Mouse (Mus musculus): Measurements from ENCODE around the gene Hrk. TPM values are rescaled to one million over a fixed set of nuclear protein-coding genes. Genes with fewer than 3 reads are reported as not detected.
A peak's percentile ranks its signal among the peaks of the same experiment; 100 is the strongest.

Hrk gene
- 3.3 and 3.4 TPM in 2 replicates for polyA plus RNA-seq (2012; rRNA removed)

- Histone ChIP-seq H3K4me1 (ENCODE audit: control insufficient read depth, insufficient read depth, low read length) (no peaks in the 10 kb centered on the region), H3K27me3 (ENCODE audit: control insufficient read depth, insufficient read depth, low read length) (no peaks in the 10 kb centered on the region), H3K27ac (ENCODE audit: insufficient read depth, low read length) (no peak within 1 kb of the TSS), H3K4me3 (replicated peaks; ENCODE audit: insufficient read depth, low read depth, low read length) (no peak within 1 kb of the TSS)
- TF ChIP-seq CTCF (IDR thresholded peaks at IDR 0.05; ENCODE audit: borderline replicate concordance, insufficient read depth, low read depth, low read length) (no peak), POLR2A (IDR thresholded peaks at IDR 0.05; ENCODE audit: borderline replicate concordance, insufficient read depth, low read length) (no peak)
- 10% methylated on average over 12 of the region's 12 CpGs for WGBS
- no peak for DNase-seq
These were observed at the start of gene Hrk for GRCm38 (mm10) chr5:118164581-118164980. Gene Hrk (plus strand): TSS chr5:118164648.

- Histone ChIP-seq H3K4me3 (replicated peaks; ENCODE audit: insufficient read depth, low read depth, low read length) (no peak overlapping the region), H3K27me3 (ENCODE audit: control insufficient read depth, insufficient read depth, low read length) (no peaks in the 10 kb centered on the region), H3K4me1 (ENCODE audit: control insufficient read depth, insufficient read depth, low read length) (peaks cover 47% of the 10 kb centered on the region), H3K27ac (ENCODE audit: insufficient read depth, low read length) (no peak overlapping the region)
- no peak for TF ChIP-seq POLR2A (IDR thresholded peaks at IDR 0.05; ENCODE audit: borderline replicate concordance, insufficient read depth, low read length)
- no peak for TF ChIP-seq CTCF (IDR thresholded peaks at IDR 0.05; ENCODE audit: borderline replicate concordance, insufficient read depth, low read depth, low read length)
- WGBS: 86% methylated on average over 3 of the region's 3 CpGs
- no peak for DNase-seq
These were observed 46.1 kb upstream of the Hrk start for GRCm38 (mm10) chr5:118118351-118118750.

GRCm38 (mm10) chr5:118118922-118119321 is 45.5 kb upstream of the Hrk start:
- no peak overlapping the region for H3K27ac ChIP-seq (ENCODE audit: insufficient read depth, low read length)
- no peaks in the 10 kb centered on the region for H3K27me3 ChIP-seq (ENCODE audit: control insufficient read depth, insufficient read depth, low read length)
- 97% methylated on average over 5 of the region's 5 CpGs for WGBS
- DNase-seq: no peak
- no peak for TF ChIP-seq CTCF (IDR thresholded peaks at IDR 0.05; ENCODE audit: borderline replicate concordance, insufficient read depth, low read depth, low read length)
- no peak for TF ChIP-seq POLR2A (IDR thresholded peaks at IDR 0.05; ENCODE audit: borderline replicate concordance, insufficient read depth, low read length)
- no peak overlapping the region for H3K4me3 ChIP-seq (replicated peaks; ENCODE audit: insufficient read depth, low read depth, low read length)
- peaks cover 47% of the 10 kb centered on the region for H3K4me1 ChIP-seq (ENCODE audit: control insufficient read depth, insufficient read depth, low read length)

- no peak for DNase-seq
- 30% methylated on average over 2 of the region's 2 CpGs for WGBS
- Histone ChIP-seq H3K4me1 (ENCODE audit: control insufficient read depth, insufficient read depth, low read length) (peaks cover 50% of the 10 kb centered on the region), H3K27ac (ENCODE audit: insufficient read depth, low read length) (no peak overlapping the region), H3K27me3 (ENCODE audit: control insufficient read depth, insufficient read depth, low read length) (no peaks in the 10 kb centered on the region), H3K4me3 (replicated peaks; ENCODE audit: insufficient read depth, low read depth, low read length) (no peak overlapping the region)
- TF ChIP-seq POLR2A (IDR thresholded peaks at IDR 0.05; ENCODE audit: borderline replicate concordance, insufficient read depth, low read length) (no peak), CTCF (IDR thresholded peaks at IDR 0.05; ENCODE audit: borderline replicate concordance, insufficient read depth, low read depth, low read length) (no peak)
These were observed 43.8 kb upstream of the Hrk start for GRCm38 (mm10) chr5:118120670-118121069.

DNA sequence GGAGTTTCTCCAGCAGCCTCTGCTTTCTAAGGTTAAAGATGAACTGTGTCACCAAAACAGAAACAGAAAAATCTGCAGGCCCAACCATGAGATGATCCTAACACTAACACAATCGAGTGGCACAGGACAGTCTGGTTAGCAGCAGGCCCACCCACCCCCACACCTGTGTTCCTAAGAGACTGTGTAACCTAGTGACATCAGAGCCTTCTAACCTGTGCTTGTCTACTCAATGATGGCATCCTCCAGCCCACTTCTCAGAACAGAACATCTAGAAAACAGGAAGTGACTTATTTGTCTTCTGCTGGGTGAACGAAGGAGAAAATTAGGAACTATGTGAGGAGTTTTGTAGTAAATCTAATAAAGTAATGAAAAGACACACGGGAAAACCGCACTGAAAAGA is 42.5 kb upstream of the Hrk start:
- no peaks in the 10 kb centered on the region for H3K27me3 ChIP-seq (ENCODE audit: control insufficient read depth, insufficient read depth, low read length)
- H3K4me1 ChIP-seq (ENCODE audit: control insufficient read depth, insufficient read depth, low read length): peaks cover 55% of the 10 kb centered on the region
- no peak overlapping the region for H3K4me3 ChIP-seq (replicated peaks; ENCODE audit: insufficient read depth, low read depth, low read length)
- H3K27ac ChIP-seq (ENCODE audit: insufficient read depth, low read length): no peak overlapping the region
- TF ChIP-seq CTCF (IDR thresholded peaks at IDR 0.05; ENCODE audit: borderline replicate concordance, insufficient read depth, low read depth, low read length): no peak
- no peak for TF ChIP-seq POLR2A (IDR thresholded peaks at IDR 0.05; ENCODE audit: borderline replicate concordance, insufficient read depth, low read length)
- WGBS: 92% methylated on average over 4 of the region's 4 CpGs
- DNase-seq: no peak

DNA sequence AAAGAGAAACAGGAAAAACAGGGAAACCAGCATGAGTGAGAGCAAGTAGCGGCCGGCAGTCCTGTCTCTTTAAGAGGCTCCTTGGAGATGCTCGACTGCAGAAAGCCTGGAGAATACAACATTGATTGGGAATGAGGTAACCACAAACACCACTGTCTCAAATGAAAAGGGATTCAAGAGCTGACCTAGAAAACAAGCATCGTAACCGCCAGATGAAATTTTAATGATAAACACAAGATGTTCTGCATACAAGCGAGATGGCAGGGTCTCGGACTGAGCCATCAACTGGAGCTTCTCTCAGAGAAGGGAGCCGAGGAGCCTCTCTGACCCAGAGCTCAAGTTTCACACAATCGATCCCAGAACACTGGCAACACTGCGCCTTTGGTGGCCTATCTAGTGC is 41.4 kb upstream of the Hrk start:
- Histone ChIP-seq H3K27me3 (ENCODE audit: control insufficient read depth, insufficient read depth, low read length) (no peaks in the 10 kb centered on the region), H3K4me3 (replicated peaks; ENCODE audit: insufficient read depth, low read depth, low read length) (no peak overlapping the region), H3K27ac (ENCODE audit: insufficient read depth, low read length) (peak overlapping the region; percentile 57), H3K4me1 (ENCODE audit: control insufficient read depth, insufficient read depth, low read length) (peaks cover 67% of the 10 kb centered on the region)
- DNase-seq: no peak
- WGBS: 63% methylated on average over 10 of the region's 10 CpGs
- no peak for TF ChIP-seq CTCF (IDR thresholded peaks at IDR 0.05; ENCODE audit: borderline replicate concordance, insufficient read depth, low read depth, low read length)
- no peak for TF ChIP-seq POLR2A (IDR thresholded peaks at IDR 0.05; ENCODE audit: borderline replicate concordance, insufficient read depth, low read length)

GRCm38 (mm10) chr5:118126671-118127070 is 37.8 kb upstream of the Hrk start:
- WGBS: 18% methylated on average over 4 of the region's 4 CpGs
- Histone ChIP-seq H3K4me3 (replicated peaks; ENCODE audit: insufficient read depth, low read depth, low read length) (no peak overlapping the region), H3K4me1 (ENCODE audit: control insufficient read depth, insufficient read depth, low read length) (peaks cover 59% of the 10 kb centered on the region), H3K27ac (ENCODE audit: insufficient read depth, low read length) (peak overlapping the region; percentile 57), H3K27me3 (ENCODE audit: control insufficient read depth, insufficient read depth, low read length) (no peaks in the 10 kb centered on the region)
- DNase-seq: peak; percentile 47 to 66
- TF ChIP-seq CTCF (IDR thresholded peaks at IDR 0.05; ENCODE audit: borderline replicate concordance, insufficient read depth, low read depth, low read length) (no peak), POLR2A (IDR thresholded peaks at IDR 0.05; ENCODE audit: borderline replicate concordance, insufficient read depth, low read length) (no peak)

GRCm38 (mm10) chr5:118128208-118128607 is 36.2 kb upstream of the Hrk start:
- Histone ChIP-seq H3K4me1 (ENCODE audit: control insufficient read depth, insufficient read depth, low read length) (peaks cover 57% of the 10 kb centered on the region), H3K27ac (ENCODE audit: insufficient read depth, low read length) (peak overlapping the region; percentile 57), H3K27me3 (ENCODE audit: control insufficient read depth, insufficient read depth, low read length) (no peaks in the 10 kb centered on the region), H3K4me3 (replicated peaks; ENCODE audit: insufficient read depth, low read depth, low read length) (no peak overlapping the region)
- TF ChIP-seq POLR2A (IDR thresholded peaks at IDR 0.05; ENCODE audit: borderline replicate concordance, insufficient read depth, low read length): no peak
- TF ChIP-seq CTCF (IDR thresholded peaks at IDR 0.05; ENCODE audit: borderline replicate concordance, insufficient read depth, low read depth, low read length): no peak
- WGBS: 24% methylated on average over 6 of the region's 6 CpGs
- peak; percentile 54 to 70 for DNase-seq
